Mouse (Mus musculus) retina, postnatal 1 day (tissue): ENCODE results near the gene Htr1b.

ENCODE experiments used
- DNase-seq: peaks from one replicate; pipeline ENCODE4 v3.0.0-alpha.2; 2012

The Htr1b gene

DNA sequence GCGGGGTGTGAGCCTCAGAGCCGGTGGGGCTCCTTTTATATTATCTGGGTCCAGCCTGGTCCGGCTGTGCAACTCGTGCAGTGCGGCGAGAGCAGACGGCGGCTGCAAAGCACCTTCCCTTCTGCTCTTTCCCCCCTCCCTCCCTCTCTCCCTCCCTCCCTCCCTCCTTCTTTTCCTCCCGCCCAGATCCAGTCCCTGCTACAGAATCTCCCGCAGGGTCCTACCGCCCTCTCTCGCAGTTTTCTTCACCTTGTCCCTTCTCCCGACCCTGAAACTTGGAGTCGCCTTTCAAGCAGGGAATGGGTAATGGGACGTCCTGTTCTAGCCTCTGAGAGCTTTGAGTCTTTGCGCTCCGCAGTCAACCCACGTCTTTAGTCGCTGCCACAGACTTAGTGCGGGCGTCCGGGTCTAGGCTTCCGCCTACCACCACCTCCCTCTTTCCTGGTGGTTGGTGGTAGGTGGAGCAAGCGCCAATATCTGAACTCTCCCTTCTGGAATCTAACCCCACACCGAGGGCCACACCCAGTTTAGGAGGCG, at the start of gene Htr1b:
TSS of gene Htr1b (minus strand) at position 392 of the 537 bp plus-strand sequence.
- peak; percentile 79 for DNase-seq

GRCm38 (mm10) chr9:81676716-81677115, 43.1 kb upstream of the Htr1b start:
- DNase-seq, result no peak

GRCm38 (mm10) chr9:81637486-81637885, 3.9 kb upstream of the Htr1b start:
- DNase-seq, result no peak

GRCm38 (mm10) chr9:81635109-81635508, 1.5 kb upstream of the Htr1b start:
- DNase-seq, result peak; percentile 71

DNA sequence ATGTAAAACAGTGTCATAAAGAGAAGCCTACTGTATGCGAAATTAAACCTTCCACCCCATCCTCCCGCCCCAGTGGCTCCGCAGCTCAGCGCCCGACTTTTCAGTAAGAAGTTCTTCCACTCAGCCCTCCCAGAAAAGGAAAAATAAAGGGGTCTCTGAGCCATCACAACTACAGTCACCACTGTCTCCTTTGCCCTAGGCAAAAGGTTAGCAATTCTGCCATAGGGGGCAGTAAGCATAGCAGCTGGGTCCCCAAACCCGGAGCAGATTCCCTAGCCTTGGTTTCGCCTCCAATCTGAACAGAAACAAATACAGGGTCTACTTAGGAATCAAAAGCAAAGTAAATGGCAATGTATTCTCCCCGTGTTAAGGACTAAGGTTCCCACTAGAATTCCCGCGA, 535 bp upstream of the Htr1b start:
- DNase-seq, result peak; percentile 51

DNA sequence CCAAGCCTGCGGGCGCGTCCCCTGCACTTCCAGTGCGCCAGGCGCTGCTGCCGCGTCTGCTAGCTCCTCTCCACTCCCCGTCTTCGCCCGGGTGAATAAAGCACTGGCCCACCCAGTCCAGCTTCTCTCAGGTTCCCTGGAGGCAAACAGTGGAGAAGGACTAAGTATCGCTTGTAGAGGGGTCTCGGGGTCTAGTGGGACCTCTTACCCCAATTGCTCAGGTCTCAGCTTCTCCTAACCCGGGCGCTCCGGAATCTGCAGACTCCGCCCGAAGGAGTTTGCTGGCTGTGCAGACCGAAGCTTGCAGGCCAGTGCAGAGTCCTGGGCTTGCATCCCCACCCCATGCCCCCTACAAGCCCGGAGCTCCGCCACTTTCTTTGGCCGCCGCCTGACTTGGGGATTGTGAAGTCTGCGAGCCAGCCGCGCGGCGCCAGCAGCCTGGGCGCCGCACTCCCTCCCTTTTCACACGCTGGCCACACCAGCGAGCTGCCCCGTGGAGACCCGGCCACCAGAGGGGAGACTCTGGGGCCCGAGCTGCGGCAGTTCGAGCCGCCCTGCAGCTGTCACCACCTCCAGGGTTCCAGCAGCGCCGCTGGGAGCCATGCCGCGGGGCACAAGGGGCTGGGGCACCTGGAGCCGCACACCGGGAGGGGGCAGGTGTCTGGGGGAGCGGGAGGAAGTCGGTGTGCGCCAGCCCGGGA, 742 bp downstream of the Htr1b start:
- peak; percentile 75 for DNase-seq

DNA sequence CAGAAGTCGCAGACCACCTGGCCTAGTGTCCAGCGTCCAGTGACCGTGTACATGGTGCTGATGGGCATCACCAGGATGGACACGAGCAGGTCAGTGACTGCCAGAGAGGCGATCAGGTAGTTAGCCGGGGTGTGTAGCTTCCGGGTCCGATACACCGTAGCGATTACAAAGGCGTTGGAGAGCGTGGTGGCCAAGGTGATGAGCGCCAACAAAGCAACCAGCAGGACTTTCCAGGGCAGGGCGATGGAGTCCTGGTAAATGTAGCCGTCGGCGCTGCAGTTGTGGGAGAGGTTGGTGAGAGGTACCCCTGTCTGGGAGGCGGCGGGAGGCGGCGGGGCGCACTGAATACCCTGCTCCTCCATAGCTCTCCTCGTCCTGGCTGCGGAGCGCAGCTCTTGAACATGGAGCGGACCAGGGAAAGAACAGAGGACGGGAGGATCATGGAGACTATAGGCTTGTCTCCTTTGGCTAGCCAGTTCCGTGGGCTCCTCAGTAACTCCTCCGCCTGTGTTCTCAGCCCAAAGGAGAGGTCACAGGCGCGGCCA, 1.4 kb downstream of the Htr1b start:
- peak; percentile 67 for DNase-seq

DNA sequence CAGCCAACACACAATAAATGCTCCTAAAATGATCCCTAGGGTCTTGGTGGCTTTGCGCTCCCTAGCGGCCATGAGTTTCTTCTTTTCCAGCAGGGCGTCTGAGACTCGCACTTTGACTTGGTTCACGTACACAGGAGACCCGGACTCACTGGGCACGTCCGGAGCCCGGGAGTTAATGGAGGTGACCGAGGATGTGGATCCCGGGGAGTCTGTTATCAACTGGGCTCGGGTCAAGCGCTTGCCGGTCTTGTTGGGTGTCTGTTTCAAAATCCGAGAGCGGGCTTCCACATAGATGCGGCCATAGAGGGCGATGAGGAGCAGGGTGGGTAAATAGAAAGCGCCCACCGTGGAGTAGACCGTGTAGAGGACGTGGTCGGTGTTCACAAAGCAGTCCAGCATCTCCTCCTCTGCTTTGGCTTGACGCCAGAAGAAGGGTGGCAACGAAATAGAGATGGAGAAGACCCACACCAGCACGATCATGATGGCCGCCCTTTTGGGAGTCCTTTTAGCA, 2.0 kb downstream of the Htr1b start:
- peak; percentile 68 for DNase-seq

- DNase-seq, result peak; percentile 81
Measured at GRCm38 (mm10) chr9:81626899-81627606, 6.6 kb downstream of the Htr1b start.

DNA sequence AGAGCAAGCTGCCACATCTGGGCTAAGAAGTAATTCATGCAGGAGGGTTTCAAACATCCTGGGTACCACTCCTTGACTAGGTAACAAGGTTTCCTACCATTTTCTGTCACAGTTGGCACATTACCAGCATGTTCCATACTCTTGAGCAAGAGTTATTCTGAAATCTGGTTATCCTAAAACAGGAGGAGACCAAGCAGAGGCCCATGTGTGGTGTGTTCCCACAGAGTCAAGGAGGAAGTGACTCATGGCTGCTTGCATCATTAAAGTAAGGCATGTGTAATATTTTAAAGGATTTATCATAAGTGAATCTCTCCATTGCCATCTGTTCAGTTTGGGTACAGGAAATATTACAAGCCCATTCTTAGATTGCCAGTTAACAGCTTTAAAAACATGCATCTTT, 7.7 kb downstream of the Htr1b start:
- no peak for DNase-seq

- DNase-seq, result no peak
Measured at GRCm38 (mm10) chr9:81622873-81623272, 10.8 kb downstream of the Htr1b start.

DNA sequence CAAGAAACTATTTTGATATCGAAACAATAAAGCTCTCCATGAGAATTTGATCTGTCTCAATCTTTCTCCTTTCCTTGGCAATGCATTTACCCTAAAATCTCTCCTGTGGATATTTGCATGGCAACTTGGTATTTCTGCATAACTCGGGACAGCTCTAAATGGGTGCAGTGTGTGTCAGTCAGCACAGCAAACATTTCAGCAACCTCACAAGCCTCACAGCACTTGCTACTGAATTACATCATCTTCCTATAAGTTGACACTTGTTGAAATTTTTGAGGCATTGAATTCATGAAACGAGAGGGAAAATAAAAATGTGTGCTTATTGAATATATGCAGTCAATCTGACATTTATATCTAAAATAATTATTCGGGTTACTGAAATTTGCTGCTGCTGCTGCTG, 22.6 kb downstream of the Htr1b start:
- DNase-seq, result no peak
